Mouse (Mus musculus) limb, embryonic 13.5 days (tissue): ENCODE measurements at regions not wholly inside any gene's neighbourhood (a gene's known extent, or its start where the extent isn't known, plus 50 kb on each side); places are given as distances from the start of the nearest gene placed in this dataset.
A peak's percentile ranks its signal among the peaks of the same experiment; 100 is the strongest.

Source experiments
- ATAC-seq: fragments of 200-750 bp; cut with Nextera tagmentation; 2 replicates; pipeline ENCODE4 v1.8.0; 2017; ENCODE audit warnings: low read depth, moderate number of reproducible peaks, moderate TSS enrichment; ENCODE audit not compliant: low FRiP score
- H3K27ac ChIP-seq: fragments of 300-500 bp; sonication (generic); 2 replicates; pipeline ENCODE4 v1.5.1; 2015; ENCODE audit warnings: inconsistent platforms, mild to moderate bottlenecking, moderate library complexity
- H3K27me3 ChIP-seq: fragments of 300-500 bp; sonication (generic); 2 replicates; pipeline ENCODE4 v1.6.1; 2015; ENCODE audit warnings: mild to moderate bottlenecking, inconsistent platforms
- H3K36me3 ChIP-seq: fragments of 300-500 bp; sonication (generic); 2 replicates; pipeline ENCODE4 v1.6.1; 2015; ENCODE audit warnings: inconsistent platforms, mild to moderate bottlenecking, moderate library complexity
- H3K4me1 ChIP-seq: fragments of 300-500 bp; sonication (generic); 2 replicates; pipeline ENCODE4 v1.6.1; 2015; ENCODE audit warnings: inconsistent platforms
- H3K4me2 ChIP-seq: fragments of 300-500 bp; sonication (generic); replicated peaks from 2 replicates; pipeline ENCODE4 v1.6.1; 2015; ENCODE audit warnings: inconsistent platforms, mild to moderate bottlenecking, moderate library complexity
- H3K4me3 ChIP-seq: fragments of 300-500 bp; sonication (generic); 2 replicates; pipeline ENCODE4 v1.5.1; 2015; ENCODE audit warnings: moderate library complexity, mild to moderate bottlenecking, inconsistent platforms
- H3K9ac ChIP-seq: fragments of 300-500 bp; sonication (generic); 2 replicates; pipeline ENCODE4 v1.6.1; 2015; ENCODE audit warnings: mild to moderate bottlenecking, inconsistent platforms
- H3K9me3 ChIP-seq: fragments of 300-500 bp; sonication (generic); 2 replicates; pipeline ENCODE4 v1.6.1; 2016; ENCODE audit warnings: inconsistent platforms
- WGBS: fragments of 180-500 bp; shearing (Covaris S2); methylation state at CpG from one replicate; pipeline ENCODE4 v1.1.7; 2015; 5-methylcytosine and 5-hydroxymethylcytosine counted together

GRCm38 (mm10) chr4:84018774-84019173, 493.4 kb downstream of the Ccdc171 start:
- H3K4me2 ChIP-seq: no peak overlapping the region
- no peak overlapping the region for H3K4me3 ChIP-seq
- ATAC-seq: peak; percentile 8; the same call in 1 of the 2 replicates
- peaks cover 57% of the 10 kb centered on the region for H3K4me1 ChIP-seq
- 45% methylated on average over 7 of the region's 7 CpGs for WGBS
- no peaks in the 10 kb centered on the region for H3K9me3 ChIP-seq
- peak overlapping the region; percentile 71 for H3K27ac ChIP-seq
- H3K9ac ChIP-seq: no peak overlapping the region
- H3K27me3 ChIP-seq: 0 out of 2 replicates have a peak, but pooled peaks cover 8% of the 10 kb centered on the region
- no peaks in the 10 kb centered on the region for H3K36me3 ChIP-seq

DNA sequence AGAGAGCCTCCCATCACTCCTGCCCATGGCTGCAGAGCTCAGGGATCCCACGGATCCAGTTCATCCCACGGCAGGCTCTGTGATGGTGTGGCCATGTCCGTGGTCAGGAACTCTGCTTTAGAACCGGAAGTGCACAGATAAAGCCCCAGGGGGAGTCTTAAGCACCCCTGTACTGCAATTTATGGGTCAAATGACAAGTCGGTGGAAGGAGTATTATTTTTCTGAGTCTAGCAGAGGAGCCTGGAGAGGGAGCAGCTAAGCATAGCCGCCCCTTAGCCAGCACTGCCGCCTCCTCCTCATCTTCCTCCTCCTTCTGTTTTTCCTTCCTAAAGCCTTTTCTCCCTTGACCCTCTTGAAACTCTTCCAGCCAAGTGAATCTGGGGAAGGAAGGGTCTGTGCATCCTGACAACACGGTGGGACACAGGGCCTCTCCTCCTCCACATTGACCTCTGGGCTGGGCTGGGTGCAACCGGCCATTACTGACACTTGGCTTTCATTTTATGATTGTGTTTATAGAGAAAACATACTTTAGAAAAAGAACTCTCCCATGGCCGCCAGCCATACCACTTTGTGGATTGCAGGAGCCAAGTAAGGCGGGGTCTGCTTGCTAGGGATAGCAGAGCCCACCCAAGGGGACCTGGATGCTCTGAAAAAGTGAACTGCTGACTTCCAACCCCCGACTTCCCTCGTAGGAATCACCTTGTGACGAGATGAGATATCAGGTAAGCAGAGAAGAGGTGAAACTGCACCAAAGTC, 494.3 kb downstream of the Ccdc171 start:
- H3K27ac ChIP-seq: peak overlapping the region; percentile 71

DNA sequence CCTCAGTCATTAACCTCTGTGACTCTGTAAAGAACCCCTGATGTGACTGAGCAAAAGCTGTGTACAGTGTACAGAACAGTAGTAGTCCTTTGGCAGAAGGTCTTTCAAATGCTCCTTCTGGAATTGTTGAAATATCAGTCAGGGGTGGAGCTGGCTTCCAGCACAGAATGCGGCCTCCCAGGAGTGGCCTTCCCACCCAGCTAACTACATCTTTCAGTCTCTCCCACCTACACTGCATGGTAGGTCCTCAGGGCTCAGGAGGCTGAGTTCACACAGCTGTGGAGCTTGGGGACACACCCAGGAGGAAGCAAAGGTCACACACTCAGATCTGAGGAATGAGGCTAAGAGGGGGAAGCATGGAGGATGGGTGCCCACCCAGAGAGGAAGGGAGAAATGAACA, 495.3 kb downstream of the Ccdc171 start:
- H3K4me1 ChIP-seq: peaks cover 49% of the 10 kb centered on the region
- H3K36me3 ChIP-seq: no peaks in the 10 kb centered on the region
- no peaks in the 10 kb centered on the region for H3K9me3 ChIP-seq
- no peak overlapping the region for H3K4me2 ChIP-seq
- no peak overlapping the region for H3K4me3 ChIP-seq
- H3K27me3 ChIP-seq: 0 out of 2 replicates have a peak, but pooled peaks cover 8% of the 10 kb centered on the region
- no peak overlapping the region for H3K27ac ChIP-seq
- ATAC-seq: no peak
- WGBS: 79% methylated on average over 1 of the region's 1 CpGs
- H3K9ac ChIP-seq: no peak overlapping the region

More for the DNA sequence above, 494.3 kb downstream of the Ccdc171 start:
- Histone ChIP-seq H3K36me3 (no peaks in the 10 kb centered on the region), H3K4me1 (peaks cover 57% of the 10 kb centered on the region), H3K4me2 (no peak overlapping the region), H3K4me3 (no peak overlapping the region), H3K9me3 (no peaks in the 10 kb centered on the region), H3K9ac (no peak overlapping the region), H3K27me3 (0 out of 2 replicates have a peak, but pooled peaks cover 8% of the 10 kb centered on the region)
- no peak for ATAC-seq
- 66% methylated on average over 14 of the region's 14 CpGs for WGBS

DNA sequence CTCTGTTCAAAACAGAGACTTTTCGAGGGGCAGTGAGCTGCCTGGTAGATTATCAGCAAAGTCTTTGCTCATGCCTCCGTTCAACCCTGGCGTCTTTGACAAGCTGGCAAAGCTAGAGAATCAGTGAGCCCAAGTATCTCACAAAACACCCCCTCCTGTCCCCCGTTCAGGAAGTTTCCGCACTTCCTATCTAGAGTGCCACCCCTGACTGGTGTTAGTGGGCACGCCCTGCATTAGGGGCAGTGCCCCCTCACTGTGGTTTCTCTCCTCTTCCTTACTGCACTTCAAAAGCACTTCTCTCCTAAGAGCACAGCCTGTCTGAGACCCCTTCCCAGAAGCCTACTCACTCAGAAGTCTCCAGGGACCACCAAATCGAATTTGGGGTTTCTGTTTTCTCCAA, 497.0 kb downstream of the Ccdc171 start:
- Histone ChIP-seq H3K9me3 (no peaks in the 10 kb centered on the region), H3K27ac (no peak overlapping the region), H3K36me3 (no peaks in the 10 kb centered on the region), H3K4me1 (peaks cover 35% of the 10 kb centered on the region), H3K4me3 (no peak overlapping the region), H3K27me3 (0 out of 2 replicates have a peak, but pooled peaks cover 6% of the 10 kb centered on the region), H3K9ac (no peak overlapping the region), H3K4me2 (no peak overlapping the region)
- 83% methylated on average over 7 of the region's 7 CpGs for WGBS
- ATAC-seq: no peak

DNA sequence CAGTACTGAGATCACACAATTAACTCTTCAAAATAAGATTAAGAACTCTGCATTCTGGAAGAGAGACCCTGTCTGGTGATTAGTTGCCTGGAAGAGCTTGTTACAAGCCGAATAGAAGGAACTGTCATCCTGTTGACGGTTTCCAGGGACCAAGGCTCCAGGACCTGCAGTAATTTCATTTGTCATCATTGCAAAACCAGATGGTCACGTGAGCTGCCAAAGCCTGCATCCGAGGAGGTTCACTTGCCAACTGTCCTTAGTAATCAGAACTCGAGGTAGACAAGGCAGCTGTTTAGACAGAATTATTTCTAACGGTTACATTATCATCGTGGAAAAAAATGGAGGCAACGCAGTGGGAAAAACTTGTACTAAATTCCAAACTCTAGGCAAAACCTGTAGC, 500.8 kb downstream of the Ccdc171 start:
- Histone ChIP-seq H3K9ac (no peak overlapping the region), H3K27ac (no peak overlapping the region), H3K4me2 (no peak overlapping the region), H3K9me3 (no peaks in the 10 kb centered on the region), H3K36me3 (no peaks in the 10 kb centered on the region), H3K4me1 (peaks cover 15% of the 10 kb centered on the region), H3K4me3 (no peak overlapping the region), H3K27me3 (peaks cover 10% of the 10 kb centered on the region; the same call in 1 of the 2 replicates)
- no peak for ATAC-seq
- 47% methylated on average over 8 of the region's 8 CpGs for WGBS

- H3K9ac ChIP-seq: no peak overlapping the region
- no peak overlapping the region for H3K4me2 ChIP-seq
- peaks cover 31% of the 10 kb centered on the region for H3K4me1 ChIP-seq
- H3K9me3 ChIP-seq: no peaks in the 10 kb centered on the region
- H3K27ac ChIP-seq: no peak overlapping the region
- H3K27me3 ChIP-seq: peaks cover 10% of the 10 kb centered on the region; the same call in 1 of the 2 replicates
- H3K4me3 ChIP-seq: no peak overlapping the region
- H3K36me3 ChIP-seq: no peaks in the 10 kb centered on the region
- no peak for ATAC-seq
- WGBS: 39% methylated on average over 5 of the region's 5 CpGs
These were observed 502.8 kb downstream of the Ccdc171 start for GRCm38 (mm10) chr4:84028120-84028519.

- no peak overlapping the region for H3K9ac ChIP-seq
- WGBS: 46% methylated on average over 5 of the region's 5 CpGs
These were observed 505.6 kb downstream of the Ccdc171 start for GRCm38 (mm10) chr4:84030916-84031315.

DNA sequence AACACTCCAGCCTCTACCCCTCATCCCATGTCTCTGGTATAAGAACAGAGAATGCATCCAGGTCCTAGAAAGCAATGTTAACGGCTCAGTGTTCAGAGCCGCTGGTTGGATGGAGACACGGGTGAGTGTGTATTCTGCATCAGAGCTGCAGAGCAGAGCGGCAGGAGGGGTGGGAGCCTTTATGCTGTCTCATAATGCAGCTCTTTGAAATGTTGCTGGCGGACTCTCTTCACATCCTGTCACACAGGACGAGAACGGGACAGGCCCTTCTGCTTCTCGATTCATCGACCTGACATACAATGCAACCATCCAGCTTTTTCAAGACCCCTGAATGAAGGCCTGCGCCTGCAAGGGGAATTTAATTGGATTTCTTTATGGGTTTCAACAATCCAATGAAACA, 507.2 kb downstream of the Ccdc171 start:
- H3K4me3 ChIP-seq: no peak overlapping the region
- ATAC-seq: no peak
- no peaks in the 10 kb centered on the region for H3K36me3 ChIP-seq
- H3K4me2 ChIP-seq: no peak overlapping the region
- H3K9ac ChIP-seq: no peak overlapping the region
- no peak overlapping the region for H3K27ac ChIP-seq
- peaks cover 52% of the 10 kb centered on the region for H3K4me1 ChIP-seq
- peaks cover 5% of the 10 kb centered on the region; the same call in 1 of the 2 replicates for H3K27me3 ChIP-seq
- 54% methylated on average over 10 of the region's 10 CpGs for WGBS
- H3K9me3 ChIP-seq: no peaks in the 10 kb centered on the region

More at GRCm38 (mm10) chr4:84030916-84031315, 505.6 kb downstream of the Ccdc171 start:
- Histone ChIP-seq H3K27me3 (peaks cover 5% of the 10 kb centered on the region; the same call in 1 of the 2 replicates), H3K9me3 (no peaks in the 10 kb centered on the region), H3K4me2 (no peak overlapping the region), H3K4me3 (no peak overlapping the region), H3K4me1 (peaks cover 37% of the 10 kb centered on the region), H3K36me3 (no peaks in the 10 kb centered on the region), H3K27ac (peak overlapping the region; percentile 15; the same call in 1 of the 2 replicates)
- no peak for ATAC-seq

DNA sequence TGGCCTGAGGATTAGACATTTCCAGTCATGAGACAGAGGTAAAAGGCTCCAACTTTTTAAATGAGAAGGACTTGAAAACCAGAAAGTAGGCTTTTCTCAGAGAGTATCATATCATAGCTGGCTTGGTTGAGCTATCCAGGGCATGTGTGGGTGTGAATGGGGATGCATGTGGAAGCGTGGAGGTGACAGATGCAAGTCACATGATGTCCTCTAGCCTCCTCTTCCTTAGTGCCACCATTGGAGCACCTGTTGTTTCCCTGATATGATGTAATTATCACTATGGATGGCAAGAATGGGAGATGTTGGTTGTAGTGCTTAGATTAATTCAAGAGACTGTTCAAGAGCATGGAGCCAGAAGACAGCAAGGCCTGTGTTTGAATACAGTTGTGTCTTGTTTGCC, 510.0 kb downstream of the Ccdc171 start:
- Histone ChIP-seq H3K9me3 (no peaks in the 10 kb centered on the region), H3K27me3 (no peaks in the 10 kb centered on the region), H3K4me2 (no peak overlapping the region), H3K27ac (no peak overlapping the region), H3K4me1 (peaks cover 44% of the 10 kb centered on the region), H3K36me3 (no peaks in the 10 kb centered on the region), H3K4me3 (no peak overlapping the region), H3K9ac (no peak overlapping the region)
- WGBS: 93% methylated on average over 1 of the region's 1 CpGs
- no peak for ATAC-seq

- no peak overlapping the region for H3K27ac ChIP-seq
- peaks cover 29% of the 10 kb centered on the region for H3K4me1 ChIP-seq
- no peak for ATAC-seq
- H3K36me3 ChIP-seq: no peaks in the 10 kb centered on the region
- no peaks in the 10 kb centered on the region for H3K27me3 ChIP-seq
- 0 out of 2 replicates have a peak, but pooled peaks cover 2% of the 10 kb centered on the region for H3K9me3 ChIP-seq
- 58% methylated on average over 3 of the region's 3 CpGs for WGBS
- H3K4me2 ChIP-seq: no peak overlapping the region
- no peak overlapping the region for H3K4me3 ChIP-seq
- no peak overlapping the region for H3K9ac ChIP-seq
These were observed 512.2 kb downstream of the Ccdc171 start for GRCm38 (mm10) chr4:84037535-84037934.

- ATAC-seq: no peak
- no peak overlapping the region for H3K27ac ChIP-seq
These were observed 524.9 kb downstream of the Ccdc171 start for GRCm38 (mm10) chr4:84050243-84050642.

GRCm38 (mm10) chr4:84056863-84057502, 531.6 kb downstream of the Ccdc171 start:
- Histone ChIP-seq H3K4me1 (no peaks in the 10 kb centered on the region), H3K27ac (no peak overlapping the region), H3K36me3 (no peaks in the 10 kb centered on the region), H3K4me2 (no peak overlapping the region), H3K27me3 (0 out of 2 replicates have a peak, but pooled peaks cover 3% of the 10 kb centered on the region), H3K9me3 (no peaks in the 10 kb centered on the region), H3K9ac (no peak overlapping the region), H3K4me3 (no peak overlapping the region)
- WGBS: 82% methylated on average over 6 of the region's 6 CpGs
- ATAC-seq: no peak

More at GRCm38 (mm10) chr4:84050243-84050642, 524.9 kb downstream of the Ccdc171 start:
- H3K36me3 ChIP-seq: no peaks in the 10 kb centered on the region
- H3K4me3 ChIP-seq: no peak overlapping the region
- H3K9me3 ChIP-seq: no peaks in the 10 kb centered on the region
- 31% methylated on average over 6 of the region's 6 CpGs for WGBS
- H3K4me2 ChIP-seq: no peak overlapping the region
- no peak overlapping the region for H3K9ac ChIP-seq
- H3K4me1 ChIP-seq: peaks cover 18% of the 10 kb centered on the region
- no peaks in the 10 kb centered on the region for H3K27me3 ChIP-seq
